Mouse (Mus musculus): ENCODE results near the gene Tubg2. TPM values are rescaled to one million over a fixed set of nuclear protein-coding genes. Genes with fewer than 3 reads are reported as not detected.
"Not testable (repeated sequence)": the region's sequence is repeated elsewhere in the genome, so short reads cannot be mapped to it uniquely, and the experiment has no call there.

Gene Tubg2
- polyA plus RNA-seq, 1 experiment from 2014 or later = 10.4 TPM

GRCm38 (mm10) chr11:101141088-101141487 is 14.6 kb upstream of the Tubg2 start:
- 86% methylated on average over 8 of the region's 8 CpGs for WGBS
- no peaks in the 10 kb centered on the region for H3K9me3 ChIP-seq (replicated peaks)
- ATAC-seq (ENCODE audit: low FRiP score) = no peak
- H3K4me1 ChIP-seq = peaks cover 11% of the 10 kb centered on the region
- peaks cover 17% of the 10 kb centered on the region for H3K27me3 ChIP-seq
- H3K27ac ChIP-seq = 0 out of 2 replicates have a peak overlapping the region, but pooled peaks have one; percentile 12
- no peaks in the 10 kb centered on the region for H3K36me3 ChIP-seq
- no peak overlapping the region for H3K9ac ChIP-seq
- H3K4me2 ChIP-seq (replicated peaks) = no peak overlapping the region
- H3K4me3 ChIP-seq = no peak overlapping the region

- Histone ChIP-seq H3K4me2 (replicated peaks) (no peak overlapping the region), H3K27me3 (peaks cover 17% of the 10 kb centered on the region), H3K9ac (no peak overlapping the region), H3K4me3 (no peak overlapping the region), H3K27ac (no peak overlapping the region), H3K36me3 (no peaks in the 10 kb centered on the region), H3K9me3 (replicated peaks) (no peaks in the 10 kb centered on the region), H3K4me1 (peaks cover 19% of the 10 kb centered on the region)
- ATAC-seq (ENCODE audit: low FRiP score) = no peak
- WGBS = 84% methylated on average over 10 of the region's 10 CpGs
Observed at GRCm38 (mm10) chr11:101142215-101142967, 13.3 kb upstream of the Tubg2 start.

GRCm38 (mm10) chr11:101143338-101144225 is 12.1 kb upstream of the Tubg2 start:
- 25% methylated on average over 19 of the region's 19 CpGs for WGBS
- H3K9me3 ChIP-seq (replicated peaks) = no peaks in the 10 kb centered on the region
- peaks cover 17% of the 10 kb centered on the region for H3K4me1 ChIP-seq
- peak overlapping the region; percentile 48; the same call in 1 of the 2 replicates for H3K27ac ChIP-seq
- no peaks in the 10 kb centered on the region for H3K36me3 ChIP-seq
- peaks cover 17% of the 10 kb centered on the region for H3K27me3 ChIP-seq
- peak overlapping the region; percentile 45; the same call in 1 of the 2 replicates for H3K9ac ChIP-seq
- ATAC-seq (ENCODE audit: low FRiP score) = peak; percentile 67
- H3K4me3 ChIP-seq = peak overlapping the region; percentile 27
- H3K4me2 ChIP-seq (replicated peaks) = peak overlapping the region; percentile 57

- no peaks in the 10 kb centered on the region for H3K9me3 ChIP-seq (replicated peaks)
- peaks cover 28% of the 10 kb centered on the region for H3K4me1 ChIP-seq
- peaks cover 4% of the 10 kb centered on the region; the same call in 1 of the 2 replicates for H3K27me3 ChIP-seq
- no peak overlapping the region for H3K4me3 ChIP-seq
- WGBS = 22% methylated on average over 10 of the region's 10 CpGs
- ATAC-seq (ENCODE audit: low FRiP score) = peak; percentile 40; the same call in 1 of the 2 replicates
- peak overlapping the region; percentile 67 for H3K27ac ChIP-seq
- no peak overlapping the region for H3K9ac ChIP-seq
- peak overlapping the region; percentile 19; the same call in 1 of the 2 replicates for H3K4me2 ChIP-seq (replicated peaks)
- no peaks in the 10 kb centered on the region for H3K36me3 ChIP-seq
Observed at GRCm38 (mm10) chr11:101146377-101146776, 9.3 kb upstream of the Tubg2 start.

GRCm38 (mm10) chr11:101148751-101149150 is 7.0 kb upstream of the Tubg2 start:
- Histone ChIP-seq H3K27ac (0 out of 2 replicates have a peak overlapping the region, but pooled peaks have one; percentile 49), H3K9me3 (replicated peaks) (no peaks in the 10 kb centered on the region), H3K4me3 (no peak overlapping the region), H3K9ac (no peak overlapping the region), H3K27me3 (no peaks in the 10 kb centered on the region), H3K36me3 (no peaks in the 10 kb centered on the region), H3K4me1 (peaks cover 23% of the 10 kb centered on the region), H3K4me2 (replicated peaks) (no peak overlapping the region)
- no peak for ATAC-seq (ENCODE audit: low FRiP score)
- 70% methylated on average over 10 of the region's 10 CpGs for WGBS

- Histone ChIP-seq H3K9ac (no peak overlapping the region), H3K4me1 (peaks cover 20% of the 10 kb centered on the region), H3K4me3 (no peak overlapping the region), H3K9me3 (replicated peaks) (no peaks in the 10 kb centered on the region), H3K36me3 (no peaks in the 10 kb centered on the region), H3K27ac (peak overlapping the region; percentile 49; the same call in 1 of the 2 replicates), H3K27me3 (no peaks in the 10 kb centered on the region), H3K4me2 (replicated peaks) (no peak overlapping the region)
- no peak for ATAC-seq (ENCODE audit: low FRiP score)
- 59% methylated on average over 9 of the region's 9 CpGs for WGBS
Observed at GRCm38 (mm10) chr11:101149178-101150105, 6.3 kb upstream of the Tubg2 start.

GRCm38 (mm10) chr11:101151063-101151462 is 4.6 kb upstream of the Tubg2 start:
- Histone ChIP-seq H3K4me3 (no peak overlapping the region), H3K4me1 (peaks cover 25% of the 10 kb centered on the region), H3K27me3 (peaks cover 1% of the 10 kb centered on the region; the same call in 1 of the 2 replicates), H3K9me3 (replicated peaks) (no peaks in the 10 kb centered on the region), H3K9ac (no peak overlapping the region), H3K27ac (no peak overlapping the region), H3K4me2 (replicated peaks) (no peak overlapping the region), H3K36me3 (no peaks in the 10 kb centered on the region)
- ATAC-seq (ENCODE audit: low FRiP score) = no peak
- WGBS = 56% methylated on average over 2 of the region's 2 CpGs

GRCm38 (mm10) chr11:101152825-101153224 is 2.9 kb upstream of the Tubg2 start:
- Histone ChIP-seq H3K27me3 (peaks cover 12% of the 10 kb centered on the region), H3K4me3 (no peak overlapping the region), H3K36me3 (no peaks in the 10 kb centered on the region), H3K4me2 (replicated peaks) (no peak overlapping the region), H3K9me3 (replicated peaks) (no peaks in the 10 kb centered on the region), H3K27ac (no peak overlapping the region), H3K9ac (no peak overlapping the region), H3K4me1 (peaks cover 21% of the 10 kb centered on the region)
- 85% methylated on average over 1 of the region's 1 CpGs for WGBS
- no peak for ATAC-seq (ENCODE audit: low FRiP score)

- peaks cover 11% of the 10 kb centered on the region for H3K4me1 ChIP-seq
- H3K9ac ChIP-seq = no peak overlapping the region
- no peaks in the 10 kb centered on the region for H3K9me3 ChIP-seq (replicated peaks)
- H3K27ac ChIP-seq = no peak overlapping the region
- no peak for ATAC-seq (ENCODE audit: low FRiP score)
- peaks cover 23% of the 10 kb centered on the region for H3K27me3 ChIP-seq
- no peak overlapping the region for H3K4me3 ChIP-seq
- H3K36me3 ChIP-seq = no peaks in the 10 kb centered on the region
- no peak overlapping the region for H3K4me2 ChIP-seq (replicated peaks)
Observed at GRCm38 (mm10) chr11:101154648-101155047, 1.1 kb upstream of the Tubg2 start.

GRCm38 (mm10) chr11:101155151-101155550 is 556 bp upstream of the Tubg2 start:
- Histone ChIP-seq H3K9ac (no peak overlapping the region), H3K36me3 (no peaks in the 10 kb centered on the region), H3K4me1 (peaks cover 9% of the 10 kb centered on the region), H3K27me3 (peaks cover 23% of the 10 kb centered on the region), H3K27ac (no peak overlapping the region), H3K4me3 (no peak overlapping the region), H3K4me2 (replicated peaks) (no peak overlapping the region), H3K9me3 (replicated peaks) (no peaks in the 10 kb centered on the region)
- ATAC-seq (ENCODE audit: low FRiP score) = no peak
- WGBS = 71% methylated on average over 6 of the region's 6 CpGs

GRCm38 (mm10) chr11:101160151-101160550 is 4.4 kb downstream of the Tubg2 start:
- H3K27ac ChIP-seq; H3K4me2 ChIP-seq (replicated peaks); H3K9ac ChIP-seq; H3K4me3 ChIP-seq; ATAC-seq (ENCODE audit: low FRiP score); H3K9me3 ChIP-seq (replicated peaks): not testable (repeated sequence)
- Histone ChIP-seq H3K4me1 (peaks cover 23% of the 10 kb centered on the region), H3K36me3 (peaks cover 17% of the 10 kb centered on the region), H3K27me3 (peaks cover 71% of the 10 kb centered on the region)
- WGBS = 78% methylated on average over 10 of the region's 10 CpGs

All from hindbrain, embryonic 12.5 days (tissue).